Mouse (Mus musculus) naive thymus-derived CD4-positive, alpha-beta T cell, adult 2 months (primary cell): ENCODE results near the gene Mrps18a.

Experiments
- DNase-seq: peaks from one replicate; pipeline ENCODE4 v3.0.0-alpha.2; 2011; ENCODE audit warnings: low read depth

Mrps18a gene

GRCm38 (mm10) chr17:46101906-46102305 lies 8.9 kb upstream of the Mrps18a start:
- DNase-seq = no peak

GRCm38 (mm10) chr17:46102608-46103159 lies 8.1 kb upstream of the Mrps18a start:
- no peak for DNase-seq

GRCm38 (mm10) chr17:46104487-46104886 lies 6.3 kb upstream of the Mrps18a start:
- no peak for DNase-seq

- no peak for DNase-seq
Measured at GRCm38 (mm10) chr17:46108286-46108685, 2.5 kb upstream of the Mrps18a start.

GRCm38 (mm10) chr17:46115489-46115888 lies 4.7 kb downstream of the Mrps18a start:
- DNase-seq = no peak

GRCm38 (mm10) chr17:46116138-46116537 lies 5.4 kb downstream of the Mrps18a start:
- no peak for DNase-seq

- no peak for DNase-seq
Measured at GRCm38 (mm10) chr17:46116881-46117280, 6.1 kb downstream of the Mrps18a start.

GRCm38 (mm10) chr17:46117623-46118422 lies 7.0 kb downstream of the Mrps18a start:
- DNase-seq = no peak

GRCm38 (mm10) chr17:46118423-46118850 lies 7.7 kb downstream of the Mrps18a start:
- no peak for DNase-seq

GRCm38 (mm10) chr17:46119641-46120040 lies 8.9 kb downstream of the Mrps18a start:
- DNase-seq = no peak

GRCm38 (mm10) chr17:46122791-46123190 lies 12.0 kb downstream of the Mrps18a start:
- DNase-seq = no peak

- DNase-seq = no peak
Measured at GRCm38 (mm10) chr17:46123285-46123684, 12.5 kb downstream of the Mrps18a start.

GRCm38 (mm10) chr17:46123953-46124700 lies 13.3 kb downstream of the Mrps18a start:
- no peak for DNase-seq

- no peak for DNase-seq
Measured at GRCm38 (mm10) chr17:46126608-46127007, 15.8 kb downstream of the Mrps18a start.

- no peak for DNase-seq
Measured at GRCm38 (mm10) chr17:46127814-46128493, 17.2 kb downstream of the Mrps18a start.

- DNase-seq = no peak
Measured at GRCm38 (mm10) chr17:46129741-46130498, 19.1 kb downstream of the Mrps18a start.

- peak; percentile 71 for DNase-seq
Measured at GRCm38 (mm10) chr17:46132058-46132718, 21.4 kb downstream of the Mrps18a start.

- no peak for DNase-seq
Measured at GRCm38 (mm10) chr17:46132862-46133261, 22.1 kb downstream of the Mrps18a start.

- DNase-seq = no peak
Measured at GRCm38 (mm10) chr17:46138563-46139236, 27.9 kb downstream of the Mrps18a start.

- DNase-seq = no peak
Measured at GRCm38 (mm10) chr17:46139872-46140271, 29.1 kb downstream of the Mrps18a start.
